Mouse (Mus musculus): ENCODE data around the gene Anapc15.

The Anapc15 gene

GRCm38 (mm10) chr7:101851689-101852088, 11.8 kb upstream of the Anapc15 start:
- no peak for DNase-seq

DNA sequence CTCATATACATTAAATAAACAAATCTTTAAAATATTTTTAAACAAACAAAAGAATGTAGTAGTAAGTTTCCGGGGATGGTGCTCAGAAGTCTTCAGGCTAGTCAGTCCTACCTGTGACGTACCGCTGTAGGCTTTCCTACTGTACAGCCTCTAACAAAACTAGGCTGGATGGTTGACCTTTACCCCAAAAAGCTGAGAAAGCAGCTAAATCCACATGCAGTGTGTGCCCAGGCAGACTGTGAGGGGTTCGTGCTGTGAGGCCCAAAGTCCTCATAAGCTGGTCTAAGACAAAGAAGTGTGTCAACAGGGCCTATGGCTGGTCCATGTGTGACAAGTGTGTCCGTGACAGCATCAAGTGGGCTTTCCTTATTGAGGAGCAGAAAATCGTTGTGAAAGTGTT, 10.7 kb upstream of the Anapc15 start:
- DNase-seq, result no peak

- no peak for DNase-seq
These were observed 9.7 kb upstream of the Anapc15 start for GRCm38 (mm10) chr7:101853816-101854215.

GRCm38 (mm10) chr7:101857094-101857493, 6.4 kb upstream of the Anapc15 start, which contains the start of gene Folr2:
TSS of gene Folr2 (minus strand) at chr7:101857194.
- no peak for DNase-seq

- peak; percentile 42 to 43 for DNase-seq
These were observed 5.2 kb upstream of the Anapc15 start for GRCm38 (mm10) chr7:101858362-101858761.

GRCm38 (mm10) chr7:101860978-101861377, 2.5 kb upstream of the Anapc15 start:
- DNase-seq, result no peak

- DNase-seq, result no peak
These were observed 1.2 kb upstream of the Anapc15 start for GRCm38 (mm10) chr7:101862291-101862690.

- no peak for DNase-seq
These were observed 3.2 kb downstream of the Anapc15 start for GRCm38 (mm10) chr7:101866491-101867265.

GRCm38 (mm10) chr7:101867482-101867881, 4.0 kb downstream of the Anapc15 start:
- DNase-seq, result no peak

DNA sequence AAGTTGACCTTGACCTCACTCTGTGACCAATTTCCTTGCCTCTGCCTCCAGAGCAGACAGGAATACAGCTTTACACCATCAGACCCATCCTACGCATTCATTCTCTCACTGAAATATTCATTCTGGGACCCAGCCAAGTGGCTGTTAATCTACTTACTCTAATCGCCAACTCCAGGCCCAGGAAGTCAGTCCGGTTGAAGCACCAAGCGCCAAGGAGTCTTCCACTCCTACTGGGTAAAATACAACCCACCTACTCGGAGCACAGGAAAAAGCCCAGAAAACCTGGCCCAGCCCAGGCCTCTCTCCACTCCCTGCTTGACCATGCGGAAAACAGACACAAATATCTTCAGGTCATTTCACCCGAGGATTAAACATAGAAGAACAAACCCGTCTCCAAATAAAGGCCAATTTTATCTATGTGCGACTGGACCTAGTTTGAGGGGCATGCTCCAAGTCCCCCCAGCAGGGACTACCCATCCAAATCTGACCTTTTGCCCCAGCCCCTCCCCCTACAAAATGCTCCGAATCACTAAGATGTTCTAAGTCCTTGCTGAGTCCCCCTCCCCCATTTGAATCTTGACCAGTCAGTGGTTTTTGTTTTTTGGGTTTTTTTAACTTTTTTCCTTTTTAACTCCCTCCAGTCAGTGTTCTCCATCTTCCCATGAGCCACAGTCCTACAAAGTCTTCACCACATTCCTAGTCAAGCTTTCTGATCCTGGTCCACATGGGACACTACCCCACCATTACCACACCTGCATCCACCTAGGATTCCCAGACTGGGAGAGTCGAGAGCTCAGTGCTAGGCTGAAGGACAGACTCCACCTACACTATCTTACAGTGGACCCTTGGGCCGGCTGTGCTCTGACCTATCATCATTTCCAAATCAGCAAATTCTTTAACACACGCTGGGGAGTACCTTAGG, 5.0 kb downstream of the Anapc15 start:
- DNase-seq, result no peak

- no peak for DNase-seq
These were observed 5.6 kb downstream of the Anapc15 start for GRCm38 (mm10) chr7:101869163-101869500.

DNA sequence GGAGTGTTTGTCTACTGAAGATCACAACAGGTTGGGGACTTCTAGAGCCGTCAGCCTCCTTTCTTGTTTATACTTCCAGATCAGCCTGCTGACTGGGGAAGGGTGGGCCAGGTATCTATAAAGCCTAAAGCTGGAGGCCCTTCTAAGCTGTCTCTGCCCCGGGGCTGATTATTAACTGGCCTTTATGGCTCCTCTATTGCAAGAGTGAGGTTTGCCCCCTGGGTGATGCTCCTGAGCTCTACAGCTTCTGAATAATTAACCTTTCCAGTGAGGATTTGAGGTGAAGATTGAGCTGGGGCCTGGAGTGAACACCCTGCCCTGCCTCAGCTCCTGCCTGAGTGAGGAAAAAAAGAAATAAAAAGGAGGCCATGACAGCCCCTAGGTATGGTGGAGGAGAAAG, 7.1 kb downstream of the Anapc15 start, which contains the start of gene Folr1:
TSS of gene Folr1 (minus strand) at position 160 of the 400 bp plus-strand sequence.
- no peak for DNase-seq

DNA sequence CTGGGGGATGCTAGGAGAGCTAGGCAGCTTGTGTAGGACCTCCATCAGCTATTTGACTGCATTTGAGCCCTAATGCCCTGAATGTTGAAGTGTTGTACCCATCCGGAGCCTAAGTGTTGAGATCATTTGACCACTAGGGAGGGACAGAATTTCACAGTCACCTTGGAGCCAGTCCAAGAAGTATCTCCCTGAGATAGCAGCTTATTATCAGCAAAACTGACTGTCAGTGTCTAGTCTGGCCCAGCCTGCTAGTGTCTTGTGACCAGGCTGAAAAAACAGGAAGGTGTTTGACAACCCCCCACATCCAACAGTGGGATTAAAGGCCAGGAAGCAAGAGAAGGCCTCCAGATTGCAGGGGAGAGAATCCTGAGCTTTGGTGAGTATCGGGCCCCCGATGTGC, 7.8 kb downstream of the Anapc15 start:
- no peak for DNase-seq

- no peak for DNase-seq
These were observed 12.5 kb downstream of the Anapc15 start for GRCm38 (mm10) chr7:101875978-101876377.

DNA sequence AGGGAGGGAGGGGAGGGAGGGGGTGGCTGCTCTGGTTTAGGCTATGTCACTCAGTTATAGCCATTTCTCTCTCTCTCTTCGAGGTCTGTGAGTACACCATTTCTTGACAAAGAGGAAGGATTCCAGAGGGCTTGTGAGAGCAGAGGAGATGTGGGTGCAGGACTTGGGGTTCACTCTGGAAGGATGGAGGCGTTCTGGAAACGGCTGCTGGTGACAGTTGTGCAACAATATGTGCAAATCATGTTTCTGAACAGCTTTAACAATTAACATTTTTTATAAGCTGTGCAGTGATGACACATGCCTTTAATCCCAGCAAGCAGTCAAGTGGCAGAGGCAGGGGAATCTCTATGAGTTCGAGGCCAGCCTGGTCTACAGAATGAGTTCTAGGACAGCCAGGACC, 17.3 kb downstream of the Anapc15 start:
- no peak for DNase-seq

DNA sequence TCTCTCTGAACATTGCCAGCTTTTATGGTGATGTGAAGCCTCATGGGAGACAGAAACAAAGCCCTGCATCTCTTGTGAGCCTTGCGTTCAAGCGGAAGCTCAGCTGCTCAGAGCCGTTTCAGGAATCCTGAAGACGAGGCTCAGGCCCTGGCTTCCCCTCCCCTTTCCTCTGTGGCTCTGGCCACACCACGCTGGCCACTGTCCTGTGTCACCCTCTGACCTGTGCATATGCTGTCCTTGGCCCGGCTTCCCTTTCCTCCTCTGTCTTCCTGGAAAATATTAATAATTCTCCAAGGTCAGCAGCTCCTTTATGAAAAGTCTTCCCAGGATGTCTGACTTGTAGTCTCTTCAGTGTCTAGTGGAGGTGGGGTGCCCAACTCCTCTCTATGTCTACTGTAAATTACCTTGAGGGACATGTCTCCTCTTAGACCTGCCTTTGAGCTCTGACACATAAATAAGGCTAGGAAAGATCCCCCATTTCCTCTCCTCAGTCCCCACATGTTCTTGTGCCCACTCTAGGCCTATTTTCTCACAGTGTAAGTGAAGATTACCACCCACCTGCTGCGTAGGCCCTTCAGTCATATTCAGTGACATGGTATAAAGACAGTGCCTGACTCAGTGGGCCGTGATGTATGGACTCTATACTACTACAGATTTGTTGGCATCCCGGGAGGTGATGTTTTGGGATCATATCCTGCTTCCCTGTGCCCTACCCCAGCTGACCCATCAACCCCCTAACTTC, 19.1 kb downstream of the Anapc15 start:
- no peak for DNase-seq

DNA sequence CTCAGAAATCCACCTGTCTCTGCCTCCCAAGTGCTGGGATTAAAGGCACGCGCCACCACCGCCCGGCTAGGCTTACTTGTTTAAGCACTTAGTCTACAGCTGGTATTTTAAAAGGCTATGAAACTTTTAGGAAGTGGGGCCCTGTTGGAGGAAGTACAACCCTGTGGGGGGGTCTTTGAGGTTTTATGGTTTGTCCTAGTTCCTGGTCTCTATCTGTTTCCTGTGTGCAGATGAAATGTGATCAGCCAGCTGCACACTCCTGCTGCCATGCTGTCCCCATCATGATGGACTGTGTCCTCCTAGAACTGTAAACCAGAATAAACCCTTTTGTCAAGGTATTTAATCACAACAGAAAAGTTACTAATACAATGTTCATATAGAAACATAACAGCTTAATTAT, 20.6 kb downstream of the Anapc15 start:
- no peak for DNase-seq

GRCm38 (mm10) chr7:101886274-101886673, 22.8 kb downstream of the Anapc15 start:
- no peak for DNase-seq

- no peak for DNase-seq
These were observed 24.9 kb downstream of the Anapc15 start for GRCm38 (mm10) chr7:101888460-101888859.

GRCm38 (mm10) chr7:101895695-101896094, 32.2 kb downstream of the Anapc15 start:
- no peak for DNase-seq

DNA sequence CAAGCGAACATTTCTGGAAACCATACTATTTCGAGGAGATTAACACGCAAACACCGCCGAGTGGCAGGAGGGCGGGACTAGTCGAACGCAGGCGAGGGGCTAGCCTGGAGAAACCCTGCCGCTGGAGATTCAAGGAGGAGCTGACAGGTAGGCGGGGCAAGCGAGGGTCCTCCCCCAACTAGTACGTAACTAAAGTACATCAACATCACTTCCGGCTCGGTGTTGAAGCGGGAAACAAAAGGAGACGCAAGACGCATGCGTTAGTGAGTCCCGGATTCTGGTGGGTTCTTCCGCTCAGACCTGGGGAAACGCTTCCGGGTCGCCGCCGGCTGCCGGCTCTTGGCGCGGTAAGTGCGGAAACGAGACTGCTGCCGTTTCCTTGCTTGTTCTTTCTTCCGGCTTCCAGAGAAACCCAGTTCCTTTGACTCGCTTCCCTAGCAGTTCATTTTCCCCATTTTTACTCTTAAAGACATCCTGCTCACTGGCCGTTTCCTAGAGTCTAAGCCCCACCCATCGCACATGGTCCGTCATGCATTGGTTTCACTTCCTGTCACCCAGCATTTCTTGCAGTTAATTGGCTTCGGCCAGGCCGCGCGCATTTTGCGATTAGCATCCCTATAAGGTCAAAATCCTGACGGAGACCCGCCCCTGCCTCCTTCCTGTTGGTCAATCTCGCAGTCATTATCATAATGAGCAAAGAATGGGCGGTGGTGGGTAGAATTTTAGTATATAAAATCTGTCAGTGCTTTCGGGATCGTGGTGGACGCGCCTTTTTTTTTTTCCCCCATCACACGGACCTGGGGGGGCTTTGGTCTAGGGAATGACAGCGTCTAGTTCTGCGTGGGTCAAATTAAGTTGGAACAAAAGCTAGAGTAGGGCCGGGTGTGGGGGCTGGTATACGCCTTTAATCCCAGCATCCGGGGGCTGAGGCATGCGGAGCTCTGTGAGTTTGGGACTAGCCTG, 32.9 kb downstream of the Anapc15 start:
- peak; percentile 98 to 99 for DNase-seq
